Mouse (Mus musculus) kidney, postnatal 25 days (tissue): ENCODE measurements around the gene Gm3776.
"Not testable (repeated sequence)": the region's sequence is repeated elsewhere in the genome, so short reads cannot be mapped to it uniquely, and the experiment has no call there.

Experiments used
- DNase-seq, 2 experiments: peaks; one replicate each; pipeline ENCODE4 v3.0.0; 2021; ENCODE audit warnings: mixed read lengths in 2 of 2

Gene Gm3776

DNA sequence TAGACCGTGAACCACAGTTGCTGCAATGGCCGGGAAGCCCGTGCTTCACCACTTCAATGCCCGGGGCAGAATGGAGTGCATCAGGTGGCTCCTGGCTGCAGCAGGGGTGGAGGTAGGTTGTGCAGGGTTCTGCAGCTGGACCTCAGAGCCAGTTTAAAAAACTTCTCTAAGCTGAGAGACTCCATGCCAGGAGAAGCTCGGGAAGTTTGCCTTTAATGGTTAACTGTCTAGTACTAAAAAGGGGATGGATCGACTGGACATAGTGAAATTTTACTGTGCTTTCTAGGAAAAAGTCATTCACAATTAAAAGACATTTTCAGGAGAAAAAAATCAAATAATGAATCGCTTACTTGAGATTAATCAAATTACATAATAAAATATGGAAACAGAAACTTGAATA is 37.9 kb downstream of the Gm3776 start:
- DNase-seq, result peak in 1 of 2 experiments; percentile 4

DNA sequence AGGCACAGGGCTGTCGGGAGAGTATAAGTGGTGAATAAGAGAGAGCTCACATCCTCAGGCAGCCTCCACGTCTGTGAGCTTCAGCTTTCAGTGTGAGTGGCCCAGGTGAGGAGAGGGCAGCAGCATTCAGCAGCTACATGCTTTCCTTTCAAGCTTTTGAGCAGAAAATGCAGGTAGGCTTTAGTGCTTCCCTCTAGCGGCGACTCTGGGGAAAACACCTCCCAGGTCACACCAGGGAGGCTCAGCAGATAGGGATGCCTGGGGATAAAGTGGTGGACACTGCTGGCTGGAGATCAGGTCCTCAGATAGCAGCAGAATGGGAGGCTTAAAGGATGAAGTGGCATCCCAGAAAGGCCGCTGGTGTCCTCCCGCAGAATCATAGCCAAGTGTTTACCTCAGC is 39.2 kb downstream of the Gm3776 start:
- peak; percentile 49 to 64 for DNase-seq

DNA sequence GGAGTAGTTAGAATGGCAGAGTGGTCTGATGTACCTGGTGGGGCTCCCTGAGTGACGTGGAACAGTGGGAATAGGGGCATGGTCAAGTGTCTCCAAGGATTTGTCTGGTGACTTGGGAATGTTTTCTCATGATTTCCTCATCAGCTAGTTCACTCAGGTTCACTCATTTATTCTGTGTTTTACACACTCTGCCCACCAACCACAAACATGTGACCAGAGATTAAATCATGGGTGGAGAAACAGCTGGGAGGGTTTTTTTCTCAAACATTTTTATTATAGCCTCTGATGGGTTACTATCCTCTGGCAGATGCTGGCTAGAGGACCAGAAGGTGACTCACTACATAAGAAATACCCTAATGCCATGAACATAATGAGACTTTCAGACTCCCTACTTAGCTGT is 41.3 kb downstream of the Gm3776 start:
- DNase-seq, result no peak

DNA sequence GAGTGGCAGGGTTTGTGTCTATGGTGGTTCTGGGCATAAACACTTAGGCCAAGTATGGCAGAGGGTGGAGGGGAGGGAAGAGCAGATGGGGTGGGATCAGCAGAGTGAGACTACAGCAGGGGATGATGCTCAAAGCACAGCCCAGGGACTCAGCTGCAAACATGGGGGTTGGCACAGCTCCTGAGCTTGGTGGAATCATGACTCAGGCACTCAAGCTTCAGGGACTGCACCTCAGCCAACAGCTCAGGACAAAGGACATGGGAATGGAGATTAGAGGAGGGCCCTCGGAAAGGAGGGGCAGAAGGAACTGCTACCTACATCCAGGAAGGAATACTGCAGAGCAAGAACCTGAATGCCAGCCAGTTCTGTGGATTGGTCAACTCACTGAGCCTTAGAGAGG is 42.2 kb downstream of the Gm3776 start:
- DNase-seq, result not testable (repeated sequence)

DNA sequence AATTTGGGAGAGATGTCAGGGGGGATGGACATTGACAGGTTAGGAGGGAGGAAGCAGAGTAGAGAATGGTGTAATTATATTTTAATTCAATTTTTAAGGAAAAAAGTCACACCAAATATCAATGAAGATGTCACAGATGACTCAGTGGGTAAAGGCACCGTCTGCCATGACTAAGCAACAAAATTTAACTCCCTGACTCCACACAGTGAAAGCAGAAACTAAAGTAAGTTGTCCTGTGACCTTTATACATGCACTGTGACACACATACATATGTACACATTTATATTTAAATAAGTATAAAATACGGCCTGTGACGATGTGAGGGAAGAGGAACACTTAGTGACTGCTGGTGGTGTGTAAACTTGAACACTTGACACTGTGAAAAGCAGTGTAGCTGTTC is 51.2 kb downstream of the Gm3776 start:
- DNase-seq, result not testable (repeated sequence)

DNA sequence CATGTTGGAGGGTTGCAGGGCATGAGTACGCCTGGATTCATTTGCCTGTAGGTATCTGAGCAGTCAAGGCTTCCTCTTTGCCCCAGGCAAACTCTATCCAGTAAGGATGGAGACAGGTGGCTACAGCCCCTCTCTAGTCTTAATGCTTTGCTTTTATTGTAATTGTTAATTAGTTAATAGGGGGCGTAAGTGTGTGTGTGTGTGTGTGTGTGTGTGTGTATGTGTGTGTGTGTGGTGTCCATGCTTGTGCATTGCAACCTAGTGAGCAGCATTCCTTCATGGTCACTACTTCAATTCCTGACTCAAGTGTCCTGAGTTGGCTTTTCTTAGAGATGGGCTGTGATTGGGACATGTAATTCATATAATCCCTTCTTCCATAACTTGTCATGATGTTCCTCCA is 57.8 kb downstream of the Gm3776 start, which contains the start of gene Omt2a:
TSS of gene Omt2a (minus strand) at position 101 of the 400 bp plus-strand sequence.
- no peak for DNase-seq
